Comparison of ENCODE assay signal across 9 mouse cellular contexts in the genomic region with DNA sequence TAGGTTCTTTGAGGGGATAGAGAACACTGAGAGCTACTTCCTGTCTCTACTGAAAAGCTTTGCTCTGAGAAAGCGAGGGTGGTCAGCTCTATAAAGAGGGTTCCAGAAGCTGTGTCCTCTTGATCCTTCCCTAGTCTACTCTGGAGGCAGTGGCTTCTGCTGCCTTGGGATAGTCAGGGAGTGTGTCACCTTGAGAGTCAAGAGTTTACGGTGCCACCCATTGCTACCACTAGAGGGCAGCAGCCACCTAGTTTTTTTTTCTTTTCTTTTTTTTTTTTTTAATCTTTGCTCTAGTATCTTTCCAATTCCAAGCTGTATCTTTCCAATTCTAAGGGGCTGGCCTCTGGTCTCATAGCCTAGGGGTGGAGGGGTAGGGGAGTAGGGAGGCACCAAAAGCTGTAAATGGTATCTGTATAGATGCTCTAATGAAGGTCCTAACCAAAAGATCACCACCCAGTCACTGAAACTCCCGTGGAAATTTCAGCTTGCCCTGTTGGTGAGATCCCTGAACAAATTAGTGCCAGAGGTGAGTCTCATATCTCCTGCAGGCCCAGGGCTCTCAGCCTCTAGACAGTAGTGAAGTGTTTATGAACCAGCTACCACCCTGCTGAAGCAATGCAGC. TPM values are rescaled to one million over a fixed set of nuclear protein-coding genes. Genes with fewer than 3 reads are reported as not detected.
A peak's percentile ranks its signal among the peaks of the same experiment; 100 is the strongest.
DNase-seq lines count a peak whose midpoint lies in the region; ATAC-seq and TF ChIP-seq lines count a peak whose summit lies in the region.
"Had no signal": no experiment of that assay in that cellular context is flagged by ENCODE, and none has a peak within 500 bp of the region (broad histone marks: within the 10 kb centered on the region; RNA-seq: fewer than 3 reads in every experiment).

No protein-coding gene starts in this region.

- DNase-seq in frontal cortex, postnatal 25 days (ENCODE audit: low spot score in 2 of 2) = peak; percentile 70 to 73
- DNase-seq in 416B (ENCODE audit: low read depth) = peak; percentile 74
- peak; percentile 84 for DNase-seq in adrenal gland, postnatal 10 days
- DNase-seq in embryonic facial prominence, embryonic 11.5 days (ENCODE audit: low spot score) = peak; percentile 82
- DNase-seq in kidney, postnatal 0 days (ENCODE audit: low spot score) = peak; percentile 87
- peak; percentile 87 for DNase-seq in lung, postnatal 14 days
- DNase-seq in stomach, postnatal 0 days (ENCODE audit: low spot score) = peak; percentile 70

- peaks cover 57% of the 10 kb centered on the region for H3K27me3 ChIP-seq in embryonic facial prominence, embryonic 11.5 days (ENCODE audit: control insufficient read depth, insufficient read depth, low read length)
- H3K27me3 ChIP-seq in kidney, postnatal 0 days (ENCODE audit: insufficient read depth, low read length) = peaks cover 39% of the 10 kb centered on the region
- peaks cover 19% of the 10 kb centered on the region; the same call in 1 of the 2 replicates for H3K27me3 ChIP-seq in stomach, postnatal 0 days (ENCODE audit: control insufficient read depth, insufficient read depth, low read length)

- H3K4me2 ChIP-seq in embryonic facial prominence, embryonic 11.5 days (ENCODE audit: low read depth, low read length) = no peak overlapping the region
- H3K4me2 ChIP-seq in kidney, postnatal 0 days (ENCODE audit: low read length) = no peak overlapping the region
- no peak overlapping the region for H3K4me2 ChIP-seq in stomach, postnatal 0 days (replicated peaks; ENCODE audit: low read depth)
- H3K4me2 ChIP-seq: limb, embryonic 15.5 days had no signal

- TF ChIP-seq EP300 in stomach, postnatal 0 days (optimal IDR thresholded peaks at IDR 0.05) = no peak

- H3K36me3 ChIP-seq in embryonic facial prominence, embryonic 11.5 days (replicated peaks; ENCODE audit: control insufficient read depth, insufficient read depth, low read depth, low read length) = no peaks in the 10 kb centered on the region
- no peaks in the 10 kb centered on the region for H3K36me3 ChIP-seq in kidney, postnatal 0 days (ENCODE audit: insufficient read depth, low read length)
- H3K36me3 ChIP-seq in stomach, postnatal 0 days (ENCODE audit: control insufficient read depth, insufficient read depth, low read length) = 0 out of 2 replicates have a peak, but pooled peaks cover 2% of the 10 kb centered on the region
- H3K36me3 ChIP-seq: limb, embryonic 15.5 days had no signal

- H3K9ac ChIP-seq in embryonic facial prominence, embryonic 11.5 days (replicated peaks; ENCODE audit: low read length) = no peak overlapping the region
- H3K9ac ChIP-seq in kidney, postnatal 0 days (ENCODE audit: low read depth, low read length) = no peak overlapping the region
- H3K9ac ChIP-seq in stomach, postnatal 0 days (ENCODE audit: low read length) = no peak overlapping the region
- H3K9ac ChIP-seq: limb, embryonic 15.5 days had no signal

- TF ChIP-seq CTCF in kidney, postnatal 0 days (IDR thresholded peaks at IDR 0.05; ENCODE audit: low read depth) = peak; percentile 83
- peak; percentile 86 for TF ChIP-seq CTCF in stomach, postnatal 0 days (IDR thresholded peaks at IDR 0.05; ENCODE audit: low read depth)

- no peak overlapping the region for H3K27ac ChIP-seq in embryonic facial prominence, embryonic 11.5 days (replicated peaks; ENCODE audit: low read depth, low read length)
- no peak overlapping the region for H3K27ac ChIP-seq in kidney, postnatal 0 days
- H3K27ac ChIP-seq in stomach, postnatal 0 days (replicated peaks) = no peak overlapping the region
- H3K27ac ChIP-seq: limb, embryonic 15.5 days had no signal

- no peak for ATAC-seq in frontal cortex, adult (ENCODE audit: low TSS enrichment)
- no peak for ATAC-seq in embryonic facial prominence, embryonic 11.5 days (replicated peaks; ENCODE audit: insufficient number of reproducible peaks, low FRiP score, low TSS enrichment, low read depth)
- ATAC-seq in kidney, postnatal 0 days (replicated peaks; ENCODE audit: low FRiP score, low read depth) = no peak
- no peak for ATAC-seq in stomach, postnatal 0 days (ENCODE audit: low FRiP score, low TSS enrichment)

- H3K4me3 ChIP-seq in embryonic facial prominence, embryonic 11.5 days (ENCODE audit: low read depth, low read length) = no peak overlapping the region
- no peak overlapping the region for H3K4me3 ChIP-seq in kidney, postnatal 0 days (replicated peaks; ENCODE audit: low read depth, low read length)
- no peak overlapping the region for H3K4me3 ChIP-seq in stomach, postnatal 0 days (ENCODE audit: low read depth, low read length)
- H3K4me3 ChIP-seq: limb, embryonic 15.5 days had no signal

- no peaks in the 10 kb centered on the region for H3K9me3 ChIP-seq in embryonic facial prominence, embryonic 11.5 days (replicated peaks; ENCODE audit: control insufficient read depth, low read length)
- no peaks in the 10 kb centered on the region for H3K9me3 ChIP-seq in kidney, postnatal 0 days (replicated peaks; ENCODE audit: low read length)
- H3K9me3 ChIP-seq in stomach, postnatal 0 days (ENCODE audit: control insufficient read depth, low read length) = no peaks in the 10 kb centered on the region
- H3K9me3 ChIP-seq: limb, embryonic 15.5 days had no signal

- WGBS in embryonic facial prominence, embryonic 11.5 days = 16% methylated on average over 3 of the region's 3 CpGs
- 15% methylated on average over 3 of the region's 3 CpGs for WGBS in kidney, postnatal 0 days
- WGBS in stomach, postnatal 0 days = 17% methylated on average over 3 of the region's 3 CpGs

- peaks cover 9% of the 10 kb centered on the region; the same call in 1 of the 2 replicates for H3K4me1 ChIP-seq in embryonic facial prominence, embryonic 11.5 days (ENCODE audit: control insufficient read depth, insufficient read depth, low read length)
- peaks cover 18% of the 10 kb centered on the region for H3K4me1 ChIP-seq in kidney, postnatal 0 days (replicated peaks; ENCODE audit: insufficient read depth, low read length)
- H3K4me1 ChIP-seq in stomach, postnatal 0 days (replicated peaks; ENCODE audit: control insufficient read depth, insufficient read depth) = peaks cover 5% of the 10 kb centered on the region

RNA-seq across cellular contexts. Expression of a gene that starts 3.3 kb away (rescaled TPM):
- total RNA-seq in adrenal gland, postnatal 10 days (2021) = 100 to 1,000 TPM; 204 to 243 TPM
- polyA plus RNA-seq in embryonic facial prominence, embryonic 11.5 days (2014; fragmentation: Nextera tagmentation; extraction: Ambion mirVana) = not detected in 2 replicates
- polyA plus RNA-seq in kidney, postnatal 0 days (2015; fragmentation: Nextera tagmentation; extraction: Ambion mirVana) = 0.17 TPM in 1 of 2 replicates, not detected in the other
- polyA plus RNA-seq in stomach, postnatal 0 days (2015; fragmentation: Nextera tagmentation; extraction: Ambion mirVana) = 0.40 and 0.45 TPM in 2 replicates

RNA-seq across cellular contexts. Expression of a gene that starts 9.4 kb away (rescaled TPM):
- 10 to 100 TPM; 21.9 to 22.9 TPM for total RNA-seq in adrenal gland, postnatal 10 days (2021)
- polyA plus RNA-seq in embryonic facial prominence, embryonic 11.5 days (2014; fragmentation: Nextera tagmentation; extraction: Ambion mirVana) = 7.8 and 9.2 TPM in 2 replicates
- polyA plus RNA-seq in kidney, postnatal 0 days (2015; fragmentation: Nextera tagmentation; extraction: Ambion mirVana) = 32.6 and 32.9 TPM in 2 replicates
- 11.1 and 12.5 TPM in 2 replicates for polyA plus RNA-seq in stomach, postnatal 0 days (2015; fragmentation: Nextera tagmentation; extraction: Ambion mirVana)

RNA-seq across cellular contexts. Expression of a gene that starts 14.7 kb away (rescaled TPM):
- total RNA-seq in adrenal gland, postnatal 10 days (2021) = 10 to 100 TPM; 11.5 to 14.8 TPM
- 2.1 and 2.4 TPM in 2 replicates for polyA plus RNA-seq in embryonic facial prominence, embryonic 11.5 days (2014; fragmentation: Nextera tagmentation; extraction: Ambion mirVana)
- 10.5 and 13.1 TPM in 2 replicates for polyA plus RNA-seq in kidney, postnatal 0 days (2015; fragmentation: Nextera tagmentation; extraction: Ambion mirVana)
- polyA plus RNA-seq in stomach, postnatal 0 days (2015; fragmentation: Nextera tagmentation; extraction: Ambion mirVana) = 3.6 and 4.2 TPM in 2 replicates
